Mouse (Mus musculus): ENCODE measurements around the gene Glrx5. TPM values are rescaled to one million over a fixed set of nuclear protein-coding genes. Genes with fewer than 3 reads are reported as not detected.

Glrx5 gene
- polyA plus RNA-seq, 1 experiment from 2014 or later: 140 TPM

DNA sequence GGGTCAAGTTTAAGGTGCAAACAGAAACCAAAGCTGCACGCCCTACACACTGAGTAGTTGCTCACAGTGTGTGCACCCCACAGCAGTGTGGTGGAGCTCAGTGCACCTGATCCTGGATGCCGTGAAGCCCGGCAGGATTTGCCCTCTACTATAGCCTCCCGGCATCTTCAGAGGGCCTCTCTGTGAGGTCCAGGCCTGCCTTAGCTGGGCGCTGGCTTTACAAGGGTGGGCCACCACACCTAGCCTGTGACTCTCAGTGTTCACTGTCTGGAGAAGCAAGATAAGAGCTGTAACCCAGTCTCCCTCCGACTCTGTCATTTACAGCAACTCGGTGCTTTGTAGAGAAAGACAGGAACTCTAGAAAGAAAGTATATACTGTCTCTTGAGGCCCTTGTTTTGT is 6.4 kb downstream of the Glrx5 start:
- Histone ChIP-seq H3K27ac (no peak overlapping the region), H3K4me1 (peaks cover 27% of the 10 kb centered on the region), H3K9me3 (no peaks in the 10 kb centered on the region), H3K27me3 (no peaks in the 10 kb centered on the region), H3K9ac (no peak overlapping the region), H3K36me3 (peaks cover 15% of the 10 kb centered on the region; the same call in 1 of the 2 replicates), H3K4me2 (no peak overlapping the region), H3K4me3 (no peak overlapping the region)
- ATAC-seq (ENCODE audit: borderline replicate concordance, extremely low read depth, low FRiP score, low TSS enrichment): peak; percentile 23; the same call in 1 of the 2 replicates
- 52% methylated on average over 7 of the region's 7 CpGs for WGBS

DNA sequence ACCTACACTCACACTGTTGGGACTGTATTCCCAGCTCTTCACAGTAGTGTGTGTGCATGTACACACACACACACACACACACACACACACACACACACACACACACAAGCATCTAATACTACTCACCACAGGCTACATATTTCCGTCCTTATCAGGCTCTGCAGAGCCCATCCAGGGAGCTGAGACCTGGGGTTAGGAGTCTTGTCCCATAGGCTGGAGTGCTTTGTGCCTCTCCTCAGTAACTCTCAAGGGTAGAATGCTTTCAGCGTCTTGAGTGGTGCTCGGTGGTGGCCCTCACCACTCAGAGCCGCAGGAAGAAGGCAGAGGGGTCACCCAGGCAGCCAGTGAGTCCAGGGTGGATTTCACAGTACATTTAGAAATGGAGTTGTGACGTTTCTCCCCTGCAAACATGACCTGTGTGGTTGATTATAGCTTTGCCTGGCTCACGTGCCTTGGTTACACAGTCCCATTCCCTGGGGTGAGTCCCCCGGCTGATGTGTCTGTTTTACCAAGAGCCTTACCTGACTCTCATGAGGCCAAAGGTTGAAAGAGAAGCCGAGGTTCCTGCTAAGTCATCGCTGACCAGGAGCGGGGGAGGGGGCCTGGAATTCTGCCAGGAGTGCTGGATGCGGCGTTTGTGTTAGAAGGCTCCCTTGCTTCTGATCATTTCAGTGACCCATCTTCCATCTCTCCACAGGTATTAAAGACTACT is 7.2 kb downstream of the Glrx5 start:
- ATAC-seq (ENCODE audit: borderline replicate concordance, extremely low read depth, low FRiP score, low TSS enrichment): peak; percentile 30; the same call in 1 of the 2 replicates
- 31% methylated on average over 12 of the region's 12 CpGs for WGBS
- Histone ChIP-seq H3K4me1 (peaks cover 18% of the 10 kb centered on the region), H3K27me3 (no peaks in the 10 kb centered on the region), H3K9me3 (no peaks in the 10 kb centered on the region), H3K27ac (no peak overlapping the region), H3K4me2 (no peak overlapping the region), H3K4me3 (no peak overlapping the region), H3K36me3 (peaks cover 15% of the 10 kb centered on the region; the same call in 1 of the 2 replicates), H3K9ac (no peak overlapping the region)

DNA sequence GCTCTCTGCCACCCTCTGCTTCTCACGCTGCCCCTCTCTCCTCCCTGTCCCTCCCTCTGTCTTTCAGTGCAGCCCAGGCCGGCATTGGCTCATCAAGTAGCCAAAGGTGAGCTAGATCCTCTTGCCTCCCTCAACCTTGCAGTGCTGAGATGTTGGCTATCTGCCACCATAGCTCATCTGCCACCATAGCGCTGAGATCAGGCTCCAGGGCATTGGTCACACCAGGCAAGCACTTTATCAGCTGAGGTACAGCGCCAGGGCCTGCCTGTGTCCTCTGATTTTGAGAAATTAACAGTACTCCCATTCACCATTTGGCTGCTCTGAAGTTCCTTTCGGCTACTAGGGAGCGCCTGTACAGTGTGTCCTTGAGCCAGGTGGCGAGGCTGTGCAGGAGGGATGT is 8.5 kb downstream of the Glrx5 start:
- no peaks in the 10 kb centered on the region for H3K27me3 ChIP-seq
- no peak overlapping the region for H3K9ac ChIP-seq
- WGBS: 95% methylated on average over 7 of the region's 7 CpGs
- H3K9me3 ChIP-seq: no peaks in the 10 kb centered on the region
- H3K4me2 ChIP-seq: no peak overlapping the region
- no peak for ATAC-seq (ENCODE audit: borderline replicate concordance, extremely low read depth, low FRiP score, low TSS enrichment)
- peaks cover 15% of the 10 kb centered on the region for H3K4me1 ChIP-seq
- H3K36me3 ChIP-seq: peaks cover 15% of the 10 kb centered on the region; the same call in 1 of the 2 replicates
- H3K4me3 ChIP-seq: no peak overlapping the region
- H3K27ac ChIP-seq: no peak overlapping the region

- no peak overlapping the region for H3K27ac ChIP-seq
- H3K9me3 ChIP-seq: no peaks in the 10 kb centered on the region
- ATAC-seq (ENCODE audit: borderline replicate concordance, extremely low read depth, low FRiP score, low TSS enrichment): no peak
- WGBS: 80% methylated on average over 5 of the region's 5 CpGs
- H3K36me3 ChIP-seq: peaks cover 15% of the 10 kb centered on the region; the same call in 1 of the 2 replicates
- no peak overlapping the region for H3K4me3 ChIP-seq
- no peaks in the 10 kb centered on the region for H3K27me3 ChIP-seq
- H3K4me1 ChIP-seq: peaks cover 15% of the 10 kb centered on the region
- H3K4me2 ChIP-seq: no peak overlapping the region
- no peak overlapping the region for H3K9ac ChIP-seq
Measured at GRCm38 (mm10) chr12:105043081-105043480, 10.6 kb downstream of the Glrx5 start.

DNA sequence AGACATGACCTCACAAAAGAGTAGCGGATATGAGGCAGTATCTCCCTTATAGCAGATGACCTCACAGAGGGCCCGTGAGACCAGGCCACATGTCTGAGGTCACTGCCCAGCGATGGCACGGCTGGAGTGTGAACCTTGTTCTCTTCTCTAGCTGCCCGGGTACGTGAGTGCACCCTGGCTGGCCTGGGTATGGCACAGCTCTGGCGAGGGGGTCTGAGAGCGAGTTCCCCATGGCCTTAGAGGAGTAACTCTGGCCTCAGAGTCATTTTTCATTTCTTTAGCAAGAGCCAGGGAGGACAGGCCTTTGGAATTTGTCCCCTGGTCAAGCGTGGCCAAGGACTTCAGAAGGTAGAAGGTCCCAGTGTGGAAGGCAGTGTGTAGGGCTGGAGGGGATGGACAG is 12.3 kb downstream of the Glrx5 start:
- H3K27ac ChIP-seq: no peak overlapping the region
- H3K9me3 ChIP-seq: no peaks in the 10 kb centered on the region
- H3K4me2 ChIP-seq: no peak overlapping the region
- no peak for ATAC-seq (ENCODE audit: borderline replicate concordance, extremely low read depth, low FRiP score, low TSS enrichment)
- 87% methylated on average over 9 of the region's 9 CpGs for WGBS
- H3K9ac ChIP-seq: no peak overlapping the region
- no peak overlapping the region for H3K4me3 ChIP-seq
- peaks cover 15% of the 10 kb centered on the region; the same call in 1 of the 2 replicates for H3K36me3 ChIP-seq
- H3K4me1 ChIP-seq: peaks cover 4% of the 10 kb centered on the region; the same call in 1 of the 2 replicates
- H3K27me3 ChIP-seq: no peaks in the 10 kb centered on the region

GRCm38 (mm10) chr12:105048301-105048863 is 15.9 kb downstream of the Glrx5 start:
- no peak for ATAC-seq (ENCODE audit: borderline replicate concordance, extremely low read depth, low FRiP score, low TSS enrichment)
- H3K9me3 ChIP-seq: no peaks in the 10 kb centered on the region
- no peak overlapping the region for H3K4me3 ChIP-seq
- WGBS: 78% methylated on average over 17 of the region's 17 CpGs
- H3K4me2 ChIP-seq: no peak overlapping the region
- H3K4me1 ChIP-seq: no peaks in the 10 kb centered on the region
- H3K27me3 ChIP-seq: no peaks in the 10 kb centered on the region
- H3K36me3 ChIP-seq: peaks cover 3% of the 10 kb centered on the region; the same call in 1 of the 2 replicates
- H3K9ac ChIP-seq: no peak overlapping the region
- no peak overlapping the region for H3K27ac ChIP-seq

DNA sequence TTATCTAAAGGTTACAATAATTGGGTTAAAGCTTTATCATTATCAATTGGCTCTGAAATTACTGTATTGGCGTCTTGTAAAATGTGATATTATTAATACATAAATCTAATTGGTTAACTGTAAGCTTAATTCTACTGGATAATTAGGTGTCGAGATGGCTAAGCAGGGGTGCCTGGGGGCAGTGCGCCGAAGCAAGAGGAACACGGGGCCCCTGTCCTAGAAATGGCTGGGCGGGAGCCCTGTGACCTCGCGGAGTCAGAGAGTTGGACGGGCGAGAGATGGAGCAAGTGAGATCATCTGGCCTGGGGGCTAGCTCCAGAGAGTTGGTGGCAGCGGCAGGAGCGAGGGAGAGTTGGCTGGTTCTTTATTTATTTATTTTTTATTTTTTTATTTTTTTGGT is 17.3 kb downstream of the Glrx5 start:
- Histone ChIP-seq H3K9ac (no peak overlapping the region), H3K9me3 (no peaks in the 10 kb centered on the region), H3K36me3 (no peaks in the 10 kb centered on the region), H3K4me3 (no peak overlapping the region), H3K4me2 (no peak overlapping the region), H3K27ac (no peak overlapping the region), H3K4me1 (no peaks in the 10 kb centered on the region), H3K27me3 (no peaks in the 10 kb centered on the region)
- no peak for ATAC-seq (ENCODE audit: borderline replicate concordance, extremely low read depth, low FRiP score, low TSS enrichment)
- WGBS: 73% methylated on average over 12 of the region's 12 CpGs

- no peak overlapping the region for H3K4me2 ChIP-seq
Measured at GRCm38 (mm10) chr12:105050898-105051297, 18.4 kb downstream of the Glrx5 start.

DNA sequence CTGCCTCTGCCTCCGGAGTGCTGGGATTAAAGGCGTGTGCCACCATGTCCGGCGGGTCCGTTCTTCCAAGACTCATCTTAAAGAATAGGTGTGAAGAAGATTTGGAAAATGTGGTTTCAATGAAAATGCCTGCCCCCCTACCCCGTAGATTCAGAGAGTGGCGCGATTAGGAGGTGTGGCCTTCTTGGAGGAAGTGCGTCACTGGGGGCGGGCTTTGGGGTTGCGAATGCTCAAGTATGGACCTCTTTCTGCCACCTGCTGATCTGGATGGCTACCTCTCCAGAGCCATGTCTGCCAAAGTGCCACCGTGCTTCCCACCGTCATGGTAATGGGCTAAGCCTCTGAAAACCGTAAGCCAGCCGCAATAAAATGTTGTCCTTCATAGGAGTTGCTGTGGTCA is 21.6 kb downstream of the Glrx5 start:
- 90% methylated on average over 15 of the region's 15 CpGs for WGBS
- no peaks in the 10 kb centered on the region for H3K4me1 ChIP-seq
- H3K9me3 ChIP-seq: no peaks in the 10 kb centered on the region
- no peak overlapping the region for H3K9ac ChIP-seq
- H3K27me3 ChIP-seq: no peaks in the 10 kb centered on the region
- no peak for ATAC-seq (ENCODE audit: borderline replicate concordance, extremely low read depth, low FRiP score, low TSS enrichment)
- no peak overlapping the region for H3K4me3 ChIP-seq
- H3K36me3 ChIP-seq: no peaks in the 10 kb centered on the region
- no peak overlapping the region for H3K27ac ChIP-seq
- H3K4me2 ChIP-seq: no peak overlapping the region

More at GRCm38 (mm10) chr12:105050898-105051297, 18.4 kb downstream of the Glrx5 start:
- WGBS: 11% methylated on average over 4 of the region's 4 CpGs
- H3K27me3 ChIP-seq: no peaks in the 10 kb centered on the region
- no peaks in the 10 kb centered on the region for H3K4me1 ChIP-seq
- no peaks in the 10 kb centered on the region for H3K36me3 ChIP-seq
- H3K9ac ChIP-seq: no peak overlapping the region
- ATAC-seq (ENCODE audit: borderline replicate concordance, extremely low read depth, low FRiP score, low TSS enrichment): no peak
- H3K27ac ChIP-seq: no peak overlapping the region
- no peaks in the 10 kb centered on the region for H3K9me3 ChIP-seq
- no peak overlapping the region for H3K4me3 ChIP-seq

DNA sequence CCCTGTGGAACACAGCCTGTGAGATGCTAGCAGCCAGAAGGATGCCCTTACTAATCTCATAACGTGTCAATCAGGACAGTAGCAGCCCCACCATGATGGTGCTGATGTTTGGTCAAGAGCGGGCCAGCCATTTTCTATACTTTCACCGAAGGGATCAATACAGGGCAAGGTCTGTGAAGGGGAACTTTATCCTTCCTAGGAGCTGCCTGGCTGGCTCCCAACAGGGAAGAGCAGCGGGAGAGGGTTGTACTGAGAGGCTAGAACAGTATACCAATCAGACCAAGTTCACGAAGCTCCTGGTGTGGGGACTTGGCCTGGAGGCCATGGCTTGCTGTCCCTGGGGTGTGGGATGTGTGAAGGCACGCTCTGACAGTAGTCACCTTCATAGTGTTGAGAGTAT is 22.8 kb downstream of the Glrx5 start:
- Histone ChIP-seq H3K36me3 (no peaks in the 10 kb centered on the region), H3K4me2 (no peak overlapping the region), H3K4me3 (no peak overlapping the region), H3K27me3 (no peaks in the 10 kb centered on the region), H3K9me3 (no peaks in the 10 kb centered on the region), H3K27ac (no peak overlapping the region), H3K4me1 (no peaks in the 10 kb centered on the region), H3K9ac (no peak overlapping the region)
- 80% methylated on average over 6 of the region's 6 CpGs for WGBS
- ATAC-seq (ENCODE audit: borderline replicate concordance, extremely low read depth, low FRiP score, low TSS enrichment): no peak

- WGBS: 72% methylated on average over 2 of the region's 2 CpGs
- no peak overlapping the region for H3K27ac ChIP-seq
- no peaks in the 10 kb centered on the region for H3K9me3 ChIP-seq
- no peaks in the 10 kb centered on the region for H3K36me3 ChIP-seq
- H3K9ac ChIP-seq: no peak overlapping the region
- no peak for ATAC-seq (ENCODE audit: borderline replicate concordance, extremely low read depth, low FRiP score, low TSS enrichment)
- H3K27me3 ChIP-seq: no peaks in the 10 kb centered on the region
- H3K4me1 ChIP-seq: no peaks in the 10 kb centered on the region
- H3K4me2 ChIP-seq: no peak overlapping the region
- no peak overlapping the region for H3K4me3 ChIP-seq
Measured at GRCm38 (mm10) chr12:105060006-105060405, 27.5 kb downstream of the Glrx5 start.
